Mouse (Mus musculus) left cerebral cortex, adult 9 months (tissue): Measurements from ENCODE around the gene Pih1d2.

Experiments
- DNase-seq, 2 experiments: peaks; one replicate each; pipeline ENCODE4 v3.0.0; 2022; ENCODE audit warnings: low spot score in 2 of 2

The Pih1d2 gene

GRCm38 (mm10) chr9:50616766-50617603 is at the start of gene Pih1d2, which contains the start of gene Nkapd1:
Gene Pih1d2, plus strand, starts transcription at chr9:50617321.
Gene Nkapd1, minus strand, starts transcription at chr9:50617464.
- peak; percentile 64 to 94 for DNase-seq

GRCm38 (mm10) chr9:50567372-50567771 is 49.7 kb upstream of the Pih1d2 start:
- no peak for DNase-seq

DNA sequence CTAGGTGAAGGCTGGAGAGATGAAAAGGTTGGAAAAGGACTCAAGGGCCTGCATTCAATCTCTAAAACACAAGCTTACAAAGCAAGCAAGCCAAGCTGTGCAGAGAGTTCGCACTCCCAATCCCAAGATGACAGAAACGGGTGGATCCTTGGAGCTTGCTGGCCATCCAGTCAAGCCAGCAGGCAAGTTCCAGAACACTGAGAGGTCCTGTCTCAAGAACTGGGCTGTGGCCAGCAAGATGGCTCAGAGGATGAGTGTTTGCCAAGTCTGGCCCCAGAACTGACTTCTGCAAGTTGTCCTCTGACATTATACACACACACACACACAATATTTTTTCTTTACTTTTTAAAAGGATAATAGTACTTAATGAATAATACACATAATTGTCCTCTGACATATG is 49.2 kb upstream of the Pih1d2 start:
- DNase-seq, result no peak

DNA sequence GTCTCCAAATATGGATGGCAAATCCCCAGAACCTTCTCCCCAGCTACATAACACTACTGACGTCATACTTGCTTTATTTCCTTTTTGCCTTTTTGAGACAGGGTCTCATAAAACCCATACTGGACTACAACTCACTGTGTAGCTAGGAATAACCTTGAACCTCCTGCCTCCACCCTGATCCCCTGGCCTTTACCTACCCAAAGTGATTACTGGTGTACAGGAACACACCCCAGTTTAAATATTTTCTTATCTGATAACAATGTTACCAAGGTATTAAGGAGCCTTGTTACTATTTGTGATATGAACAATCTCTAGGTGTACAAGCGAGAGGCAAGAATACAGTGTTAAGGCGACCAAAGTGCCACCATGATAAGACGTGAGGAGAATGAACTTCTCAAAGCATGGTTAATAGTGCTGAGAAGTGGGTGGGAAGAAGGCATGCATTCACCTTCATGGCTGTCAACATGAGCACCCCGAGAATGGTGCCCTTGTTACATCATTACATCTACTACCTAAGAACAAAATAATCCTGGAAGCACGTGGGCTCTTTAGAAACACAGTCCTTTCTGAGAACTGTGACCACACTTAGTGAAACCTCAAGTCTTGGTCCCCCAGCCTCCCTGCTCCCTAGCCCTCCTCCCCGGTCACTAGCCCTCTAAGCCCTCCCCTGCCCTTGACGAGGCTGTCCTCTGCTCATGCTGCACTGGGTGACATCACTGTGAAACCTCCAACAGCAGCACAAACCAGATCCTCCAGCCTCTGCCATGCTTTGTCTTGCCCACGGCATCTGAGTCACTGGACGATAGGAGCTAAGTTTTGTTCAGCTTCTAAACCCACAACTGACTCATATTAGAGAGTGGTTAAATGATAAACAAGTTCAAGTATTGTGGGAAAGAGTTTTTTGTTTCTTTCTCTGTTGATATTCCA is 47.3 kb upstream of the Pih1d2 start:
- no peak for DNase-seq

GRCm38 (mm10) chr9:50580370-50580769 is 36.8 kb upstream of the Pih1d2 start:
- no peak for DNase-seq

- no peak for DNase-seq
These were observed 31.8 kb upstream of the Pih1d2 start for GRCm38 (mm10) chr9:50585145-50585818.

- DNase-seq, result no peak
These were observed 30.2 kb upstream of the Pih1d2 start for GRCm38 (mm10) chr9:50586955-50587354.

DNA sequence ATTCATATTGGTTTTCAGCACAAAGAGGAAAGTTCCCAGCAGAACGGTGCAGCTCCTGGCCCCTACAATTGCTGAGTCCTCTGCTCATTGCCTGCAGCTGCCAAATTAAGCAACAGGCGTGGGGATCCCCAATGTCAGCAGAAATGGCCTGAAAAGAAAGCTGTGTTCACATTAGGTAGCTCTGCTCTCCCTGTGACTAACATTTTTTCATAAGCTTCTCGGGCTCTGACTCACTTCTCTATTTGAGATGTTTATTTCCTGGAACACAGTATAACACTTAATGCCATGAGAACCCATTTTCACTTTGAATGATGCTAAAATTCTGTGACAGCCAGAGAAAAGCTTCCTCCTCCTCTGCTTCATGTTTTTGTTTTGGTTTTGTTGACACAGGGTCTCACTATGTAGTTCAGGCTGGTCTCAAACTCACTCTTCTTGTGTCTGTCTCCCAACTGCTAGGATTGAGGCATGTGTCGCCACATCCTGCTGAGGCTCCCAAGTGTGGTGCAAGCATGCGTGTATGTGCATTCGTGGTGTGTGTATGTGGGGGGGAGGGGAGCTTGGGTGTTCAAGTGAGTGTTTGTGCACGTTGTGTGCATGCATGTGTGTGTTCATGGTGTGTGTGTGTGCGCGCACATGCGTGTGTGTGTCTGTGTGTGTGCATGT is 26.1 kb upstream of the Pih1d2 start:
- no peak for DNase-seq

DNA sequence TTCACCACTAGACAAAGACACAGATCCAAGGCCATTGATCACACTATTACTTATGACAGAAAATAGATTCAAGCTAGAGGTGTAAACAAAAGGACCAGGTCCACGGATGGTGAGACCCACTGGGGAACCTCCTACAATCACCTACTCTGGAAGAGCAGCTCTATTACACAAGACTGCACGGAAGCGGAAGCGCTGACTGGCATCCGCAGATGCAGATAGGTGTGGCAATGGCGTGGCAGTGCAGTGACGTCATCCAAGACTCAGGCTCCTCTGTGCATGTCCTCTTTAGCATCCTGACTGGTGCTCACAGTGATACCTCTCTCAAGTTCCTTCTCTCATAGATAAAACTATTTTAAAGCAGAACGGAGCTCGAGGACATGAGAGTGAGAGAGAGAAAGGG is 24.2 kb upstream of the Pih1d2 start:
- DNase-seq, result no peak

GRCm38 (mm10) chr9:50593544-50593943 is 23.6 kb upstream of the Pih1d2 start:
- no peak for DNase-seq

- no peak for DNase-seq
These were observed 22.2 kb upstream of the Pih1d2 start for GRCm38 (mm10) chr9:50594794-50595417.

GRCm38 (mm10) chr9:50596973-50597372 is 20.1 kb upstream of the Pih1d2 start:
- DNase-seq, result no peak

- no peak for DNase-seq
These were observed 15.6 kb upstream of the Pih1d2 start for GRCm38 (mm10) chr9:50601536-50601935.

GRCm38 (mm10) chr9:50602055-50602845 is 14.9 kb upstream of the Pih1d2 start:
- no peak for DNase-seq

- DNase-seq, result peak; percentile 92 to 97
These were observed 13.7 kb upstream of the Pih1d2 start, which contains the start of the genes Sdhd and Timm8b for GRCm38 (mm10) chr9:50603189-50603997. Gene Sdhd, minus strand, starts transcription at chr9:50603812. Gene Timm8b, plus strand, starts transcription at chr9:50603910.

DNA sequence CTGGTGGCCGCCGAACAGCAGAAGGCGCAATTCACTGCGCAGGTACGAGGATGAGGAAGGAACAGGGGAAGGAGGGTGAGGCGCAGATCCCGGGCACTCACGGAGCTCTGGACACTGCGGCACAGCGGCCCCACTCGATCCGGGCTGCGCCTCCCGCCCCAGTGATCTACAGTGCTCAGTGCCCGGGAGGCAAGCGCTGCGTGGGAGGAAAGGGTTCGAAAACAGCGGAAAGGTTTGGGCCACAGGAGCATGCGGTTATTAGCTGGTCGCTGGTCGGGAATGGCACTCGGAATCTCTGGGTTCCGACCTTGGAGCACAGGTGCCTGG is 13.2 kb upstream of the Pih1d2 start:
- no peak for DNase-seq

GRCm38 (mm10) chr9:50604338-50604737 is 12.8 kb upstream of the Pih1d2 start:
- DNase-seq, result no peak

- no peak for DNase-seq
These were observed 5.0 kb upstream of the Pih1d2 start for GRCm38 (mm10) chr9:50612115-50612514.

DNA sequence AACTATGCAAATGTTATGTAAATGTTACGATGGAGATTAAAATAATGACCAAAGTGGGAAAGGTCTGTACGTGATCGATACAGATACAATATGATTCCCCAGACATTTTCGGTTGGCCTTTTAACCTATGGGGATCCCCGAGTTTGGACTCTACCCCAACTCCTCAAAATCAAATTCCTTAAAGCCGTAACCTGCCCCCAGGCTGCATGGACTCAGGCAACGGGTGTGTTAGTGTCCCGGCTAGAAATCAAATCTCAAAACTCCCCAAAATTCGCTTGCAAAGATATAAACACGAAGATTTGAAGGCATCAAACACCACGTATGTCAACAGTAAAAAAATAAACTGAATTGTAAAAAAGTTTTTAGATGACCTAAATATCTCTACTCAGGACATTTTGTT is 960 bp upstream of the Pih1d2 start:
- DNase-seq, result no peak
